Mouse (Mus musculus) thymus, adult 2 months (tissue): ENCODE data around the gene Auts2.

Experiments
- CTCF ChIP-seq: fragments of 200-500 bp; IDR thresholded peaks from 2 replicates; pipeline ENCODE4 v1.5.1; 2012; ENCODE audit warnings: mild to moderate bottlenecking, control low read depth, low read length, moderate library complexity, borderline replicate concordance; ENCODE audit not compliant: control insufficient read depth, poor library complexity, insufficient read depth; ENCODE audit errors: extremely low read depth
- POLR2A ChIP-seq: fragments of 200-500 bp; IDR thresholded peaks from 2 replicates; pipeline ENCODE4 v1.6.1; 2012; ENCODE audit warnings: mild to moderate bottlenecking, low read length, control low read depth, moderate library complexity; ENCODE audit not compliant: control insufficient read depth, poor library complexity, insufficient read depth; ENCODE audit errors: extremely low read depth

DNA sequence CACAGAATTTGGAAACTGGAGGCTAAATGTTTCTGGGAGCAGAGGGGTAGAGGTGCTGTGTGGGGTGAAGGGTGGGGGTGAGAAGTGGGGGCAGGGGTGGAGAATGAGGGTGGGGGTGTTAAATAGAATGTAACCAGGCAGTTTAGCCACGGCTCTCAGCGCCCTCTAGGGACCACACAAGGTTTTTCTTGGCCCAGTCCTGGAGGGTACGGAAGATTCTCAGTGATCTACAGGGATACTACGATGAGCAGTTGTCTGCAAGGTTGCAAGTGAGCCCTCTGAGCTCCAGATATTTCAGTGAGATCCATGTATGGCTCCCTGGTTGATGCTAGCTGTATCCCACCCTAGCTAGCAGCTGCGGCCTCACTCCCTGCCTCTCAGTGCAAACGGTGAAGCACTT, 1113.6 kb downstream of the Auts2 start:
- TF ChIP-seq POLR2A (no peak), CTCF (no peak)
